Mouse (Mus musculus): ENCODE measurements at regions not wholly inside any gene's neighbourhood (a gene's known extent, or its start where the extent isn't known, plus 50 kb on each side); places are given as distances from the start of the nearest gene placed in this dataset.

- no peak overlapping the region for H3K27ac ChIP-seq
- H3K4me2 ChIP-seq (ENCODE audit: low read depth, low read length): no peak overlapping the region
- no peaks in the 10 kb centered on the region for H3K36me3 ChIP-seq (ENCODE audit: insufficient read depth, low read length)
- ATAC-seq (no peak), DNase-seq (ENCODE audit: low spot score) (no peak)
- H3K4me3 ChIP-seq (ENCODE audit: low read length): no peak overlapping the region
- whole genome bisulfite sequencing: 85% methylated on average over 3 of the region's 3 CpGs
- no peaks in the 10 kb centered on the region for H3K27me3 ChIP-seq (ENCODE audit: insufficient read depth, low read length)
- no peak for TF ChIP-seq CTCF (IDR thresholded peaks at IDR 0.05; ENCODE audit: low read depth)
- no peaks in the 10 kb centered on the region for H3K4me1 ChIP-seq (ENCODE audit: insufficient read depth, low read length)
- H3K9ac ChIP-seq (replicated peaks; ENCODE audit: low read length): no peak overlapping the region
- no peaks in the 10 kb centered on the region for H3K9me3 ChIP-seq (ENCODE audit: low read length)
Observed at GRCm38 (mm10) chr11:44179711-44180110, 220.2 kb upstream of the Il12b start.

- no peak overlapping the region for H3K9ac ChIP-seq (replicated peaks; ENCODE audit: low read length)
- no peak overlapping the region for H3K4me2 ChIP-seq (ENCODE audit: low read depth, low read length)
- no peak overlapping the region for H3K27ac ChIP-seq
- H3K27me3 ChIP-seq (ENCODE audit: insufficient read depth, low read length): no peaks in the 10 kb centered on the region
- ATAC-seq: no peak
- no peaks in the 10 kb centered on the region for H3K4me1 ChIP-seq (ENCODE audit: insufficient read depth, low read length)
- no peaks in the 10 kb centered on the region for H3K36me3 ChIP-seq (ENCODE audit: insufficient read depth, low read length)
- H3K4me3 ChIP-seq (ENCODE audit: low read length): no peak overlapping the region
- no peaks in the 10 kb centered on the region for H3K9me3 ChIP-seq (ENCODE audit: low read length)
- no peak for TF ChIP-seq CTCF (IDR thresholded peaks at IDR 0.05; ENCODE audit: low read depth)
- no peak for DNase-seq (ENCODE audit: low spot score)
- 89% methylated on average over 3 of the region's 3 CpGs for WGBS
Observed at GRCm38 (mm10) chr11:44183823-44184222, 216.0 kb upstream of the Il12b start.

- H3K4me1 ChIP-seq (ENCODE audit: insufficient read depth, low read length): no peaks in the 10 kb centered on the region
- TF ChIP-seq CTCF (IDR thresholded peaks at IDR 0.05; ENCODE audit: low read depth): no peak
- no peak overlapping the region for H3K4me2 ChIP-seq (ENCODE audit: low read depth, low read length)
- no peaks in the 10 kb centered on the region for H3K36me3 ChIP-seq (ENCODE audit: insufficient read depth, low read length)
- DNase-seq (ENCODE audit: low spot score) (no peak), ATAC-seq (no peak)
- 82% methylated on average over 9 of the region's 9 CpGs for WGBS
- H3K9me3 ChIP-seq (ENCODE audit: low read length): no peaks in the 10 kb centered on the region
- no peak overlapping the region for H3K9ac ChIP-seq (replicated peaks; ENCODE audit: low read length)
- H3K27me3 ChIP-seq (ENCODE audit: insufficient read depth, low read length): no peaks in the 10 kb centered on the region
- no peak overlapping the region for H3K27ac ChIP-seq
- no peak overlapping the region for H3K4me3 ChIP-seq (ENCODE audit: low read length)
Observed at GRCm38 (mm10) chr11:44185218-44185890, 214.5 kb upstream of the Il12b start.

DNA sequence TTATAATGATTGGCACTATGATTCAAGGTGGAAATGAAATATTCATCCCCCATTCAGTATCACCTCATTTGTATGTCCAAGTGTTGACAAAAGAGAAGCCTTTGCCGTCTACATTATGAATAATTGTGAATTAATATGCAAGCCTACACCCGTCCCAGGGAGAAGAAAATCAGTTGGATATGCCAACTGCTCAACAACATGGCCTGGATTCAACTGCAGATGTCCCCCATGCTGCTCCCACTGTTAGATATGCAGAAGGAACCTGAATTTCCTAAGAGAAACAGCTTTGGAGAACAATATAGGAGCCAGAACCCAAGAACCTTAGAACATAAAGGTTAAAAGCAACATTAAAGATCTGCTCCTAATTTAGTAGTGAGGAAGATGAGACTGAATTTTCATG is 211.7 kb upstream of the Il12b start:
- Histone ChIP-seq H3K4me1 (ENCODE audit: insufficient read depth, low read length) (no peaks in the 10 kb centered on the region), H3K4me2 (ENCODE audit: low read depth, low read length) (no peak overlapping the region), H3K9me3 (ENCODE audit: low read length) (no peaks in the 10 kb centered on the region), H3K9ac (replicated peaks; ENCODE audit: low read length) (no peak overlapping the region), H3K36me3 (ENCODE audit: insufficient read depth, low read length) (no peaks in the 10 kb centered on the region), H3K27me3 (ENCODE audit: insufficient read depth, low read length) (no peaks in the 10 kb centered on the region), H3K4me3 (ENCODE audit: low read length) (no peak overlapping the region), H3K27ac (no peak overlapping the region)
- TF ChIP-seq CTCF (IDR thresholded peaks at IDR 0.05; ENCODE audit: low read depth): no peak
- DNase-seq (ENCODE audit: low spot score): peak; percentile 18
- 31% methylated on average over 2 of the region's 2 CpGs for WGBS
- no peak for ATAC-seq

DNA sequence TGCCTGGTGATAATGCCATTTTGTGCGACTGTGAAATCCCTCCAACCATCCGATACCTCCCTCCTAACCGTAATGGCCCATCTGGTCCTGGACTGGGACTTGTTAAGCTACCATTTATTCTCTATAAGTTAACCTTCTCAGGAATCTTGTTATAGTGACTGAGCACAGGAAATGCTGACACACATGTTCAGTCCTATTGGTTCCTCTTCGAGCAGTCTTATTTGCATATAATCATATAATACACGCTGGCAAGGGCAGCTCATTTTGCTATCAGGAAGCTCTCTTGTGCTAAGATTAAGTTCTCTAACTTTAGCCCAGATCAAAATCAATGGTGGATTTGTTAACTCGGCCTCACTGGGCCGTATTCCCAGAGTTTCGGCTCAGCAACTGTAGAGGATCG is 206.1 kb upstream of the Il12b start:
- DNase-seq (ENCODE audit: low spot score) (no peak), ATAC-seq (no peak)
- H3K9ac ChIP-seq (replicated peaks; ENCODE audit: low read length): no peak overlapping the region
- no peak overlapping the region for H3K4me2 ChIP-seq (ENCODE audit: low read depth, low read length)
- H3K36me3 ChIP-seq (ENCODE audit: insufficient read depth, low read length): no peaks in the 10 kb centered on the region
- TF ChIP-seq CTCF (IDR thresholded peaks at IDR 0.05; ENCODE audit: low read depth): no peak
- 77% methylated on average over 9 of the region's 9 CpGs for WGBS
- no peak overlapping the region for H3K27ac ChIP-seq
- H3K9me3 ChIP-seq (ENCODE audit: low read length): no peaks in the 10 kb centered on the region
- no peaks in the 10 kb centered on the region for H3K4me1 ChIP-seq (ENCODE audit: insufficient read depth, low read length)
- no peak overlapping the region for H3K4me3 ChIP-seq (ENCODE audit: low read length)
- no peaks in the 10 kb centered on the region for H3K27me3 ChIP-seq (ENCODE audit: insufficient read depth, low read length)

GRCm38 (mm10) chr11:44202716-44203115 is 197.1 kb upstream of the Il12b start:
- no peak for TF ChIP-seq CTCF (IDR thresholded peaks at IDR 0.05; ENCODE audit: low read depth)
- 66% methylated on average over 2 of the region's 2 CpGs for WGBS
- ATAC-seq (no peak), DNase-seq (ENCODE audit: low spot score) (no peak)
- H3K27ac ChIP-seq: no peak overlapping the region
- H3K4me3 ChIP-seq (ENCODE audit: low read length): no peak overlapping the region
- H3K9ac ChIP-seq (replicated peaks; ENCODE audit: low read length): no peak overlapping the region
- H3K9me3 ChIP-seq (ENCODE audit: low read length): no peaks in the 10 kb centered on the region
- no peak overlapping the region for H3K4me2 ChIP-seq (ENCODE audit: low read depth, low read length)
- no peaks in the 10 kb centered on the region for H3K4me1 ChIP-seq (ENCODE audit: insufficient read depth, low read length)
- no peaks in the 10 kb centered on the region for H3K27me3 ChIP-seq (ENCODE audit: insufficient read depth, low read length)
- no peaks in the 10 kb centered on the region for H3K36me3 ChIP-seq (ENCODE audit: insufficient read depth, low read length)

- TF ChIP-seq CTCF (IDR thresholded peaks at IDR 0.05; ENCODE audit: low read depth): no peak
- Histone ChIP-seq H3K4me1 (ENCODE audit: insufficient read depth, low read length) (no peaks in the 10 kb centered on the region), H3K27ac (no peak overlapping the region), H3K4me3 (ENCODE audit: low read length) (no peak overlapping the region), H3K9me3 (ENCODE audit: low read length) (no peaks in the 10 kb centered on the region), H3K4me2 (ENCODE audit: low read depth, low read length) (no peak overlapping the region), H3K27me3 (ENCODE audit: insufficient read depth, low read length) (no peaks in the 10 kb centered on the region), H3K36me3 (ENCODE audit: insufficient read depth, low read length) (no peaks in the 10 kb centered on the region), H3K9ac (replicated peaks; ENCODE audit: low read length) (no peak overlapping the region)
- WGBS: 77% methylated on average over 3 of the region's 3 CpGs
- ATAC-seq (no peak), DNase-seq (ENCODE audit: low spot score) (no peak)
Observed at GRCm38 (mm10) chr11:44204384-44204783, 195.5 kb upstream of the Il12b start.

Data from hindbrain, postnatal 0 days (tissue).